Mouse (Mus musculus): ENCODE measurements around the gene Blvra.
A peak's percentile ranks its signal among the peaks of the same experiment; 100 is the strongest.

GRCm38 (mm10) chr2:127133621-127134461 lies 63.4 kb downstream of the Blvra start, which contains the start of gene Ncaph:
- TF ChIP-seq GATA1 (IDR thresholded peaks at IDR 0.05; ENCODE audit: low read depth, low read length) (no peak), ZC3H11A (IDR thresholded peaks at IDR 0.05; ENCODE audit: low read depth, low read length) (no peak), ETS1 (IDR thresholded peaks at IDR 0.05; ENCODE audit: low read depth, low read length) (no peak; the same call in none of the 2 replicates), CTCF (IDR thresholded peaks at IDR 0.05 in 2 of 3, conservative IDR thresholded peaks at IDR 0.05 in 1 of 3; ENCODE audit: control insufficient read depth in 1 of 3, insufficient read depth in 1 of 3, low read depth in 2 of 3, low read length in 3 of 3, poor library complexity in 1 of 3, severe bottlenecking in 1 of 3) (0 out of 6 replicates have a peak, but pooled peaks of 1 of the 3 experiments have one; percentile 1), CHD2 (IDR thresholded peaks at IDR 0.05; ENCODE audit: low read length) (peak; percentile 55), TCF12 (IDR thresholded peaks at IDR 0.05; ENCODE audit: low read depth, low read length) (peak; percentile 81), EP300 (IDR thresholded peaks at IDR 0.05; ENCODE audit: low read depth in 1 of 2, low read length in 2 of 2) (no peak)
